ENCODE assay signal across 8 mouse cellular contexts in genomic region chr1:155722185-155722584, GRCm38 (mm10). TPM values are rescaled to one million over a fixed set of nuclear protein-coding genes. Genes with fewer than 3 reads are reported as not detected.
DNase-seq lines count a peak whose midpoint lies in the region; ATAC-seq lines count a peak whose summit lies in the region.

No protein-coding gene starts in this region.

- no peaks in the 10 kb centered on the region for H3K4me1 ChIP-seq in embryonic facial prominence, embryonic 11.5 days (ENCODE audit: control insufficient read depth, insufficient read depth, low read length)
- H3K4me1 ChIP-seq in hindbrain, embryonic 14.5 days (replicated peaks; ENCODE audit: control insufficient read depth, insufficient read depth, low read length) = peaks cover 4% of the 10 kb centered on the region; the same call in 1 of the 2 replicates

- under 1% methylated on average over 13 of the region's 13 CpGs for WGBS in embryonic facial prominence, embryonic 11.5 days
- under 1% methylated on average over 13 of the region's 13 CpGs for WGBS in hindbrain, embryonic 14.5 days

- DNase-seq in testis, postnatal 10 days (ENCODE audit: low spot score) = peak; percentile 71
- no peak for DNase-seq in testis, postnatal 14 days (ENCODE audit: low spot score)
- peak; percentile 84 for DNase-seq in embryonic facial prominence, embryonic 11.5 days (ENCODE audit: low spot score)
- peak; percentile 63 for DNase-seq in hindbrain, embryonic 14.5 days (ENCODE audit: low spot score)
- DNase-seq in lung, postnatal 10 days = peak; percentile 71
- DNase-seq in spleen, postnatal 36 days (ENCODE audit: low spot score in 2 of 2) = peak; percentile 29 to 41
- DNase-seq in layer of hippocampus, adult 11-12 months (ENCODE audit: low spot score) = no peak
- DNase-seq in urinary bladder, postnatal 4 days (ENCODE audit: low spot score in 2 of 2) = no peak

- peak overlapping the region; percentile 22; the same call in 1 of the 2 replicates for H3K4me2 ChIP-seq in embryonic facial prominence, embryonic 11.5 days (ENCODE audit: low read depth, low read length)
- peak overlapping the region; percentile 36 for H3K4me2 ChIP-seq in hindbrain, embryonic 14.5 days (replicated peaks)

- no peak for ATAC-seq in embryonic facial prominence, embryonic 11.5 days (replicated peaks; ENCODE audit: insufficient number of reproducible peaks, low FRiP score, low TSS enrichment, low read depth)
- ATAC-seq in hindbrain, embryonic 14.5 days (ENCODE audit: low FRiP score) = peak; percentile 57; the same call in 1 of the 2 replicates

- peaks cover 15% of the 10 kb centered on the region for H3K27me3 ChIP-seq in embryonic facial prominence, embryonic 11.5 days (ENCODE audit: control insufficient read depth, insufficient read depth, low read length)
- H3K27me3 ChIP-seq in hindbrain, embryonic 14.5 days (ENCODE audit: control insufficient read depth, insufficient read depth, low read length) = peaks cover 64% of the 10 kb centered on the region

- no peaks in the 10 kb centered on the region for H3K9me3 ChIP-seq in embryonic facial prominence, embryonic 11.5 days (replicated peaks; ENCODE audit: control insufficient read depth, low read length)
- H3K9me3 ChIP-seq in hindbrain, embryonic 14.5 days (ENCODE audit: control insufficient read depth, low read length) = no peaks in the 10 kb centered on the region

- no peaks in the 10 kb centered on the region for H3K36me3 ChIP-seq in embryonic facial prominence, embryonic 11.5 days (replicated peaks; ENCODE audit: control insufficient read depth, insufficient read depth, low read depth, low read length)
- H3K36me3 ChIP-seq in hindbrain, embryonic 14.5 days (replicated peaks; ENCODE audit: control insufficient read depth, insufficient read depth) = no peaks in the 10 kb centered on the region

- H3K4me3 ChIP-seq in embryonic facial prominence, embryonic 11.5 days (ENCODE audit: low read depth, low read length) = no peak overlapping the region
- no peak overlapping the region for H3K4me3 ChIP-seq in hindbrain, embryonic 14.5 days (replicated peaks; ENCODE audit: low read length)

- no peak overlapping the region for H3K9ac ChIP-seq in embryonic facial prominence, embryonic 11.5 days (replicated peaks; ENCODE audit: low read length)
- peak overlapping the region; percentile 7; the same call in 1 of the 2 replicates for H3K9ac ChIP-seq in hindbrain, embryonic 14.5 days

- no peak overlapping the region for H3K27ac ChIP-seq in embryonic facial prominence, embryonic 11.5 days (replicated peaks; ENCODE audit: low read depth, low read length)
- no peak overlapping the region for H3K27ac ChIP-seq in hindbrain, embryonic 14.5 days

RNA-seq across cellular contexts. Expression of gene Lhx4, which starts 29.3 kb away (rescaled TPM):
- 0.54 and 0.79 TPM in 2 replicates for polyA plus RNA-seq in embryonic facial prominence, embryonic 11.5 days (2014; fragmentation: Nextera tagmentation; extraction: Ambion mirVana)
- polyA plus RNA-seq in hindbrain, embryonic 14.5 days (2014; fragmentation: Nextera tagmentation; extraction: Ambion mirVana) = 3.4 TPM in 2 replicates

Comparison
In these comparisons a context has a peak if more than half of its experiments do, and no peak if none do; other contexts are left out.
1. DNase-seq: peak in testis, postnatal 10 days (single experiment), embryonic facial prominence, embryonic 11.5 days (single experiment), hindbrain, embryonic 14.5 days (single experiment), lung, postnatal 10 days (single experiment) and spleen, postnatal 36 days (2 of 2); none in testis, postnatal 14 days (single experiment), layer of hippocampus, adult 11-12 months (single experiment) and urinary bladder, postnatal 4 days (0 of 2).